9 mouse cellular contexts compared by ENCODE assay signal in the genomic region with DNA sequence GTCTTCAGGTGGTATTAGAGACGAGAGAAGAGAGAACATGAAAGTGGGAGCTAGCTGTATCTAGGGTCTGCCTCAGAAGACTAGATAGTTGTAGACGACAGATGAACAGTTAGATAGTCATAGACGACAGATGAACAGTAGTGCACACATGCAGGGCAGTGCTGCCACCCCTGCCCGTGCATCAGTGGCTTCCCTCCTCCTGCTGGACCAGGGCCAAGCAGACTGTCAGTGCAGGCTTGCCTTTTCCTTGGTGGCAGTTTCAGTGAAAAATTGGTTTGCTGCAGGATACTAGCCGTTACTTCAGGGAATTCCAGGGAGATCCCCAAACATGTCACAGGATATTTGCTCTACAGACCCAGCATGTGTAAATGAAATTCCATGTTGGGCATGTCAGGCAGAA.
DNase-seq lines count a peak whose midpoint lies in the region; ATAC-seq and TF ChIP-seq lines count a peak whose summit lies in the region.
"Had no signal": no experiment of that assay in that cellular context is flagged by ENCODE, and none has a peak within 500 bp of the region (broad histone marks: within the 10 kb centered on the region; RNA-seq: fewer than 3 reads in every experiment).

No protein-coding gene starts in this region.

- no peaks in the 10 kb centered on the region for H3K27me3 ChIP-seq in midbrain, embryonic 14.5 days (ENCODE audit: control insufficient read depth, insufficient read depth, low read length)
- H3K27me3 ChIP-seq in midbrain, embryonic 15.5 days (replicated peaks): no peaks in the 10 kb centered on the region

- TF ChIP-seq POLR2A in brain, embryonic 14.5 days (IDR thresholded peaks at IDR 0.05; ENCODE audit: borderline replicate concordance, extremely low read depth, insufficient read depth, insufficient read length, poor library complexity, severe bottlenecking): no peak

- H3K27ac ChIP-seq in midbrain, embryonic 14.5 days (replicated peaks; ENCODE audit: low read depth, low read length): no peak overlapping the region
- no peak overlapping the region for H3K27ac ChIP-seq in midbrain, embryonic 15.5 days
- H3K27ac ChIP-seq: liver, embryonic 14.5 days had no signal

- DNase-seq in gastrocnemius, postnatal 10 days: peak; percentile 33
- no peak for DNase-seq in gastrocnemius, adult 8-10 months (ENCODE audit: low spot score in 2 of 2)
- DNase-seq in midbrain, embryonic 14.5 days: peak; percentile 62
- DNase-seq in brain, embryonic 14.5 days (ENCODE audit: low read depth): peak; percentile 59
- peak; percentile 30 to 38 for DNase-seq in layer of hippocampus, adult 8-10 months (ENCODE audit: low spot score in 2 of 2)
- DNase-seq in B cell, adult 2 months: no peak
- DNase-seq in thymus, postnatal 4 days: no peak

- H3K9ac ChIP-seq in midbrain, embryonic 14.5 days (replicated peaks; ENCODE audit: low read length): no peak overlapping the region
- no peak overlapping the region for H3K9ac ChIP-seq in midbrain, embryonic 15.5 days
- H3K9ac ChIP-seq: liver, embryonic 14.5 days had no signal

- no peaks in the 10 kb centered on the region for H3K9me3 ChIP-seq in midbrain, embryonic 14.5 days (ENCODE audit: control insufficient read depth, low read length)
- no peaks in the 10 kb centered on the region for H3K9me3 ChIP-seq in midbrain, embryonic 15.5 days

- 51% methylated on average over 5 of the region's 5 CpGs for WGBS in midbrain, embryonic 14.5 days
- WGBS in midbrain, embryonic 15.5 days: 60% methylated on average over 5 of the region's 5 CpGs

- no peak overlapping the region for H3K4me2 ChIP-seq in midbrain, embryonic 14.5 days (ENCODE audit: low read length)
- no peak overlapping the region for H3K4me2 ChIP-seq in midbrain, embryonic 15.5 days

- H3K4me1 ChIP-seq in midbrain, embryonic 14.5 days (ENCODE audit: control insufficient read depth, insufficient read depth, low read length): no peaks in the 10 kb centered on the region
- 0 out of 2 replicates have a peak, but pooled peaks cover 3% of the 10 kb centered on the region for H3K4me1 ChIP-seq in midbrain, embryonic 15.5 days

- no peak overlapping the region for H3K4me3 ChIP-seq in midbrain, embryonic 14.5 days (replicated peaks; ENCODE audit: low read depth, low read length)
- no peak overlapping the region for H3K4me3 ChIP-seq in midbrain, embryonic 15.5 days

- no peak for TF ChIP-seq CTCF in brain, embryonic 14.5 days (IDR thresholded peaks at IDR 0.05; ENCODE audit: borderline replicate concordance, extremely low read depth, insufficient read depth, insufficient read length)

- no peak for ATAC-seq in midbrain, embryonic 14.5 days (ENCODE audit: low FRiP score, low TSS enrichment)
- ATAC-seq in midbrain, embryonic 15.5 days (replicated peaks): no peak

- no peaks in the 10 kb centered on the region for H3K36me3 ChIP-seq in midbrain, embryonic 14.5 days (ENCODE audit: control insufficient read depth, insufficient read depth, low read length)
- H3K36me3 ChIP-seq in midbrain, embryonic 15.5 days (replicated peaks): no peaks in the 10 kb centered on the region

Comparison
In these comparisons a context has a peak if more than half of its experiments do, and no peak if none do; other contexts are left out.
1. DNase-seq: peak in gastrocnemius, postnatal 10 days (single experiment), midbrain, embryonic 14.5 days (single experiment), brain, embryonic 14.5 days (single experiment) and layer of hippocampus, adult 8-10 months (2 of 2); none in gastrocnemius, adult 8-10 months (0 of 2), B cell, adult 2 months (0 of 2) and thymus, postnatal 4 days (single experiment).